Mouse (Mus musculus): ENCODE results near the gene Ano1. TPM values are rescaled to one million over a fixed set of nuclear protein-coding genes. Genes with fewer than 3 reads are reported as not detected.

Ano1 gene
- polyA plus RNA-seq, 1 experiment: not detected

DNA sequence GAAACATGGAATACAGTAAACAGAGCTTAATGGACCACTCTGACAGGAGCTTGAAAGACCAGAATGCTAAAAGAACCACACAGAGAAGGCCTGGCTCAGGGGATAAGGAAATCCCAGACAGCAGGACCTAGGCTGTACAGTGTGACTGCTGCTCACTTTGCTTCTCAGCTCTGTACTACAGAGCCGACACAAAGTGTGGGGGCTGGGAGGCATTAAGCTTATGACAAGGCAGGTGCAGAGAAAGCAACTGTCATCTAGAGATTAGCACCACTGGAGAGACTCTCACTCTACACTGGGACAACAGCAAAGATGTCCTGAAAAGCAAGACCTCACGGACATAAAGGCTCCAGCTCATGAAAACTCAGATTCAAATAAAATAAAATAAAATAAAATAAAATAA is 212.6 kb downstream of the Ano1 start:
- peaks cover 90% of the 10 kb centered on the region for H3K36me3 ChIP-seq (replicated peaks; ENCODE audit: low read length)
- no peaks in the 10 kb centered on the region for H3K9me3 ChIP-seq
- TF ChIP-seq FLI1 (IDR thresholded peaks at IDR 0.05; ENCODE audit: low read length): no peak
- no peak for TF ChIP-seq GATA1 (IDR thresholded peaks at IDR 0.05; ENCODE audit: borderline replicate concordance, low read length)
- H3K27me3 ChIP-seq (replicated peaks): no peaks in the 10 kb centered on the region
- no peak overlapping the region for H3K4me3 ChIP-seq (replicated peaks)
- H3K4me1 ChIP-seq: peaks cover 93% of the 10 kb centered on the region

Other genes starting within 250 kb of the Ano1 start
- gene Ppfia1, start 198.2 kb downstream of the Ano1 start, polyA plus RNA-seq (2012; ENCODE audit: insufficient read depth, low replicate concordance): 183 and 335 TPM in 2 replicates
- gene Fadd, start 169.5 kb downstream of the Ano1 start, polyA plus RNA-seq (2012; ENCODE audit: insufficient read depth, low replicate concordance): 1.5 and 5.7 TPM in 2 replicates
- 7.0 and 9.2 TPM in 2 replicates for gene Fgf3, start 86.1 kb upstream of the Ano1 start, polyA plus RNA-seq (2012; ENCODE audit: insufficient read depth, low replicate concordance)
- not detected in 2 replicates for gene Fgf4, start 95.4 kb upstream of the Ano1 start, polyA plus RNA-seq (2012; ENCODE audit: insufficient read depth, low replicate concordance)
- 1.3 TPM in 1 of 2 replicates, not detected in the other for gene Fgf15, start 144.6 kb upstream of the Ano1 start, polyA plus RNA-seq (2012; ENCODE audit: insufficient read depth, low replicate concordance)
- gene LTO1, start 163.1 kb upstream of the Ano1 start, polyA plus RNA-seq (2012; ENCODE audit: insufficient read depth, low replicate concordance): 1.3 and 20.1 TPM in 2 replicates
- 12.9 and 17.6 TPM in 2 replicates for gene Ccnd1, start 188.0 kb upstream of the Ano1 start, polyA plus RNA-seq (2012; ENCODE audit: insufficient read depth, low replicate concordance)